Mouse (Mus musculus): ENCODE measurements around the gene Hebp2.

DNA sequence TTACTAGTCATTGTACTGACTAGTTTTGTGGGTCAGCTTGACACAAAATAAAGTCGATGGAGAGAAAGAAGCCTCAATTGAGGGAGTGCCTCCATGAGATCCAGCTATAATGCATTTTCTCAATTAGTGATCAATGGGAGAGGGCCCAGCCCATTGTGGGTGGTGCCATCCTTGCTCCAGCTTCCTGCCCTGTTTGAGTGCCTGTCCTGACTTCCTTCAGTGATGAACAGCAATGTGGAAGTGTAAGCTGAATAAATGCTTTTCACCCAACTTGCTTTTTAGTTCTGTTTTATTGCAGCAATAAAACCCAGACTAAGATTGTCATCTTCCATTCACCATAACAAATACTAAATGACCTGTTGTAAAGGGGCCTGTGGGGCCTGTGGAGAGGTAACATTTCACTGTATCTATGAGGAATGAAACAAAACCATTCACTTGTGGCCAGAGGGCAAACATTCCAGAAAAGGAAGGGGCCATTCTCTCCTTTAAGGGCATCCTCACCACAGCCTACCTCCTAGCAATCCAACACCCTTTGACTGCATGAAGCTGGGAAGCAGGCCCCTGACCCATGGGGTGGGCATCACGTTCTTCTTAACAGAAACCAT is 37.9 kb downstream of the Hebp2 start:
- TF ChIP-seq CTCF (IDR thresholded peaks at IDR 0.05; ENCODE audit: low read depth): no peak
- no peak for TF ChIP-seq EP300 (optimal IDR thresholded peaks at IDR 0.05)

Data from stomach, postnatal 0 days (tissue).